Mouse (Mus musculus): ENCODE data around the gene Fdx1.

DNA sequence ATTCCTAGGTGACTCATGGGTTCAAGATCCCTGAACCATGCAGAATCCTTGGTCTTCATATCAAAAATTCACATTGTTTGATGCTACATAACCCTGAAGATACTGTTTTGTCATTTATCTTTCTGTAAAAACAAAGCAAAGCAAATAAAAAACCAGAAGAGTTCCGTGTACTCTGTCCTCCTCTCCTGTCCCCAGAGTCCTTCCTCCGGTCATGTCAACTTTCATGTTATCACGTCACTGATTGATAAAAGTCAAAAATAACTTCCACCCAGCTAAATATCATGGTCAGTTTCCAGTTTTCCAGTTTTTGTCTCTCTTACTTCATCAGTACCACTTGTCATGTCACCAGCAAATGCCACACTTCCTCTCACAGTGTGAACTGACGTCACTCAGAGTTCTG, 11.5 kb upstream of the Fdx1 start:
- TF ChIP-seq CTCF (IDR thresholded peaks at IDR 0.05; ENCODE audit: low read depth) (no peak), EP300 (IDR thresholded peaks at IDR 0.05; ENCODE audit: low read depth) (no peak)
